Mouse (Mus musculus) ES-Bruce4 (cell line): ENCODE data around the gene Kcnip2.

Source experiments
- CTCF ChIP-seq: IDR thresholded peaks from one replicate; pipeline ENCODE4 v1.8.1; 2011; ENCODE audit warnings: low read depth, low read length
- EP300 ChIP-seq: IDR thresholded peaks from 2 replicates; pipeline ENCODE4 v1.6.1; 2011; ENCODE audit warnings: low read depth, low read length; ENCODE audit not compliant: insufficient read depth
- POLR2A ChIP-seq: IDR thresholded peaks from one replicate; pipeline ENCODE4 v1.8.1; 2011; ENCODE audit warnings: low read length; ENCODE audit not compliant: insufficient read depth

GRCm38 (mm10) chr19:45789365-45789764, 26.5 kb downstream of the Kcnip2 start:
- TF ChIP-seq CTCF = no peak
- no peak for TF ChIP-seq POLR2A
- no peak for TF ChIP-seq EP300
